Mouse (Mus musculus) forebrain, embryonic 13.5 days (tissue): ENCODE measurements around the gene Ergic3. TPM values are rescaled to one million over a fixed set of nuclear protein-coding genes. Genes with fewer than 3 reads are reported as not detected.

ENCODE experiments used
- ATAC-seq: fragments of 200-750 bp; cut with Nextera tagmentation; 2 replicates; pipeline ENCODE4 v1.8.0; 2017
- H3K27ac ChIP-seq: fragments of 300-500 bp; sonication (generic); 2 replicates; pipeline ENCODE4 v1.5.1; 2015; ENCODE audit warnings: inconsistent platforms, mild to moderate bottlenecking, moderate library complexity
- H3K27me3 ChIP-seq: fragments of 300-500 bp; sonication (generic); 2 replicates; pipeline ENCODE4 v1.6.1; 2015; ENCODE audit warnings: mild to moderate bottlenecking, inconsistent platforms
- H3K36me3 ChIP-seq: fragments of 300-500 bp; sonication (generic); 2 replicates; pipeline ENCODE4 v1.6.1; 2015; ENCODE audit warnings: mild to moderate bottlenecking, inconsistent platforms; ENCODE audit not compliant: poor library complexity, severe bottlenecking
- H3K4me1 ChIP-seq: fragments of 300-500 bp; sonication (generic); 2 replicates; pipeline ENCODE4 v1.6.1; 2015; ENCODE audit warnings: inconsistent platforms
- H3K4me2 ChIP-seq: fragments of 300-500 bp; sonication (generic); 2 replicates; pipeline ENCODE4 v1.6.1; 2015; ENCODE audit warnings: inconsistent platforms, mild to moderate bottlenecking, moderate library complexity
- H3K4me3 ChIP-seq: fragments of 300-500 bp; sonication (generic); 2 replicates; pipeline ENCODE4 v1.5.1; 2015; ENCODE audit warnings: mild to moderate bottlenecking, inconsistent platforms
- H3K9ac ChIP-seq: fragments of 300-500 bp; sonication (generic); 2 replicates; pipeline ENCODE4 v1.6.1; 2015; ENCODE audit warnings: mild to moderate bottlenecking, inconsistent platforms
- H3K9me3 ChIP-seq: fragments of 300-500 bp; sonication (generic); replicated peaks from 2 replicates; pipeline ENCODE4 v1.6.1; 2016; ENCODE audit warnings: inconsistent platforms
- WGBS: fragments of 180-500 bp; shearing (Covaris S2); methylation state at CpG from one replicate; pipeline ENCODE4 v1.1.7; 2015; 5-methylcytosine and 5-hydroxymethylcytosine counted together
- polyA plus RNA-seq: library from polyadenylated mRNA; unstranded; fragments of >200 nt; fragmentation: Nextera tagmentation; extraction: Ambion mirVana; gene quantifications from 2 replicates; pipeline ENCODE4 v1.2.1, GENCODE M21; 2015

Ergic3 gene
- polyA plus RNA-seq, result 264 and 293 TPM in 2 replicates

DNA sequence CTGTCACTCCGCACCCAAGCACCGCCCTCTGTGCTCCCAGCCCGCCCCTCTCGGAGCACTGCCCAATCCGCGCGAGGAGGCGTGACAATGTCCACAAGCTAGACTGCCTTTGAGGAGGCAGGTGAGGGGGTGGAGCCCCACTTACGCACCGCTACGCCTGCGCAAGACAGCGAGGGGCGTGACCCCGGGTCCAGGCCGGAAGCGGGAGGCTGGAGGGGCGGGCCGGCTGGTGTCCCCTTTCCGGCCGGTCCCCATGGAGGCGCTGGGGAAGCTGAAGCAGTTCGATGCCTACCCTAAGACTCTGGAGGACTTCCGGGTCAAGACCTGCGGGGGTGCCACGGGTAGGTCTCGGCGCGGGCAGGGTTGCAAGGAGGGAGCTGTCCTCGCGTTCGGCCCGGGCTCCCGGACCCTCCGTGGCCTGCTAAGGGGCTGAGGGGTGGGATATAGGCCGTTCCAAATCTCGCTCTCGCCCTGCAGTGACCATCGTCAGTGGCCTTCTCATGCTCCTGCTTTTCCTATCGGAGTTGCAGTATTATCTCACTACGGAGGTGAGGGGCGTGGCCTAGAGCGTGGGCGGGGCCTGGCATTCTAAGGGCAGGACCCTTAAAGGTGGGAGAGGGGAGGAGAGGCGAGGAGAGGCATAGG, at the start of gene Ergic3, which contains the start of gene 6430550D23Rik:
Gene Ergic3 (plus strand): TSS at position 158 of the 645 bp plus-strand sequence.
Gene 6430550D23Rik (minus strand): TSS at position 90 of the 645 bp plus-strand sequence.
- Histone ChIP-seq H3K27ac (peak within 1 kb of the TSS; percentile 55), H3K4me3 (peak within 1 kb of the TSS; percentile 64), H3K9ac (peak within 1 kb of the TSS; percentile 79), H3K27me3 (no peaks in the 10 kb centered on the region), H3K9me3 (no peaks in the 10 kb centered on the region), H3K36me3 (peaks cover 38% of the 10 kb centered on the region), H3K4me1 (peaks cover 10% of the 10 kb centered on the region), H3K4me2 (peak within 1 kb of the TSS; percentile 77)
- under 1% methylated on average over 39 of the region's 45 CpGs for WGBS
- peak; percentile 99 for ATAC-seq

DNA sequence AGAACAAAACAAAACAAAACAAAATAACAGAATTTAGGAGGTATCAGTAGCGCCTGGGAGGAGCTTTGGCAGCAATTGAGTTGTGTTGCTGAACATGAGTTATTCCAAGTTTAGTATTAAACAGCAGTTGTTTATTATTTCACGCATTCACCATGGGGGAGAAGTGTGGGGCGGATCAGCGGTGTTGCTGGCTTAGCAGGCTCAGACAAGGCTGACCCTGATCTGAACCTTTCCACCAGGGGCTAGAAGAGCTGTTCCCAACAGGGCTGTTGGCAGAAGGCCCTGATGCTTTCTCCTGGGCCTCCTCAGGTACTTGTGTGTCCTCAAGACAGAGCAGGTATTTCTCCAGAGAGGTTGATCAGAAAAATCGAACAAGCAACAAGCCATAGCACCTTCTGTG, 47.9 kb upstream of the Ergic3 start:
- WGBS, result 93% methylated on average over 5 of the region's 5 CpGs
- Histone ChIP-seq H3K27ac (no peak overlapping the region), H3K9me3 (no peaks in the 10 kb centered on the region), H3K4me2 (no peak overlapping the region), H3K4me3 (no peak overlapping the region), H3K27me3 (no peaks in the 10 kb centered on the region), H3K36me3 (peaks cover 32% of the 10 kb centered on the region), H3K9ac (no peak overlapping the region), H3K4me1 (peaks cover 13% of the 10 kb centered on the region)
- no peak for ATAC-seq

- no peak overlapping the region for H3K9ac ChIP-seq
- H3K4me3 ChIP-seq, result no peak overlapping the region
- no peaks in the 10 kb centered on the region for H3K9me3 ChIP-seq
- no peak overlapping the region for H3K4me2 ChIP-seq
- H3K27me3 ChIP-seq, result no peaks in the 10 kb centered on the region
- peaks cover 13% of the 10 kb centered on the region for H3K4me1 ChIP-seq
- peaks cover 50% of the 10 kb centered on the region for H3K36me3 ChIP-seq
- no peak overlapping the region for H3K27ac ChIP-seq
- no peak for ATAC-seq
- WGBS, result 80% methylated on average over 10 of the region's 10 CpGs
Observed at GRCm38 (mm10) chr2:155961862-155962261, 46.0 kb upstream of the Ergic3 start.

- Histone ChIP-seq H3K9me3 (no peaks in the 10 kb centered on the region), H3K27me3 (no peaks in the 10 kb centered on the region), H3K4me3 (no peak overlapping the region), H3K4me1 (peaks cover 3% of the 10 kb centered on the region; the same call in 1 of the 2 replicates), H3K4me2 (no peak overlapping the region), H3K36me3 (peaks cover 61% of the 10 kb centered on the region), H3K9ac (no peak overlapping the region), H3K27ac (no peak overlapping the region)
- WGBS, result 47% methylated on average over 1 of the region's 1 CpGs
- ATAC-seq, result no peak
Observed at GRCm38 (mm10) chr2:155962991-155963390, 44.9 kb upstream of the Ergic3 start.

DNA sequence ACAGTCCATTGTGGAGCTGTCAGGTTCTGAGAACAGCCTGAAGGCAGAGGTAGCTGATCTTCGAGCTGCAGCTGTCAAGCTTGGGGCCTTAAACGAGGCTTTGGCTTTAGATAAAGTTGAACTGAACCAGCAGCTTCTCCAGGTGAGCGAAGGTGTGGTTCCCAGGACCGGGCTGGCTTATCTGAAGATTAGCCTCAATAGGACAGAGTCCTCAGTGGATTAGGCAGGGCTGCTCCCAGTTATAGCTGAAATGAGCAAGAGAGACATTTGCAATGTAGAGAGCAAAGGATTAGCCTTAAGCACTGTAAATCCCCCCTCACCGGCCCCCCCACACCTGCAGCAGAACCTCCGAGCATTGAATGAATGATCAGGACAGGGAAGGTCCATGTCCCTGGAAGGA, 34.5 kb upstream of the Ergic3 start:
- Histone ChIP-seq H3K9ac (no peak overlapping the region), H3K36me3 (peaks cover 94% of the 10 kb centered on the region), H3K4me2 (no peak overlapping the region), H3K4me1 (no peaks in the 10 kb centered on the region), H3K27ac (no peak overlapping the region), H3K4me3 (no peak overlapping the region), H3K27me3 (no peaks in the 10 kb centered on the region), H3K9me3 (no peaks in the 10 kb centered on the region)
- WGBS, result 87% methylated on average over 6 of the region's 6 CpGs
- ATAC-seq, result no peak

DNA sequence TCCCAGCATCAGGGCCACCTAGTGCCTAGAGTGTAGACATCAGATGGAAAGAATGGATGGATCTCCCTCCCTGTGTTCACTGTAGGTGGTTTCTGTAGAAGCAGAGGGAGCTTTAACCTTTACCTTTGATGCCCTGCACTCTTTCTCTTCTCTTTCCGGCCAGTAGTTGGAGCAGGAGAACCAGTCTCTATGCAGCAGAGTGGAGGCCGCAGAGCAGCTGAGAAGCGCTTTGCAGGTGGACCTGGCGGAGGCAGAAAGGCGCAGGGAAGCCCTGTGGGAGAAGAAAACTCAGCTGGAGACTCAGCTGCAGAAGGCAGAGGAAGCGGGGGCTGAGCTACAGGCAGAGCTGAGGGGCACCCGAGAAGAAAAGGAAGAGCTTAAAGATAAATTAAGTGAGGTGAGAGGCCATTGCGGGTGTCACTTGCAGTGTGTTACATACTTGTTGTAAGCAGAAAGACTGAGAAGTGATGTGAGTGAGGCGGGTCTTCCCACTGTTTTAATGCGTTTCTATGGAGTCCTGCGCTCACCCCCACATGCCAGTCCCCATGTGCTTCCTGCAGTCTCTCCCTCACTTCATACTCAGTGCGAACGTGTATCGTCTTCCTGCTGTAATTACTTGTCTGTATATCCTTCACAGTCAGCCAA, 33.6 kb upstream of the Ergic3 start:
- no peaks in the 10 kb centered on the region for H3K4me1 ChIP-seq
- no peak overlapping the region for H3K4me2 ChIP-seq
- WGBS, result 81% methylated on average over 14 of the region's 14 CpGs
- H3K27me3 ChIP-seq, result no peaks in the 10 kb centered on the region
- H3K9ac ChIP-seq, result no peak overlapping the region
- no peaks in the 10 kb centered on the region for H3K9me3 ChIP-seq
- no peak overlapping the region for H3K4me3 ChIP-seq
- no peak for ATAC-seq
- peaks cover 94% of the 10 kb centered on the region for H3K36me3 ChIP-seq
- no peak overlapping the region for H3K27ac ChIP-seq

DNA sequence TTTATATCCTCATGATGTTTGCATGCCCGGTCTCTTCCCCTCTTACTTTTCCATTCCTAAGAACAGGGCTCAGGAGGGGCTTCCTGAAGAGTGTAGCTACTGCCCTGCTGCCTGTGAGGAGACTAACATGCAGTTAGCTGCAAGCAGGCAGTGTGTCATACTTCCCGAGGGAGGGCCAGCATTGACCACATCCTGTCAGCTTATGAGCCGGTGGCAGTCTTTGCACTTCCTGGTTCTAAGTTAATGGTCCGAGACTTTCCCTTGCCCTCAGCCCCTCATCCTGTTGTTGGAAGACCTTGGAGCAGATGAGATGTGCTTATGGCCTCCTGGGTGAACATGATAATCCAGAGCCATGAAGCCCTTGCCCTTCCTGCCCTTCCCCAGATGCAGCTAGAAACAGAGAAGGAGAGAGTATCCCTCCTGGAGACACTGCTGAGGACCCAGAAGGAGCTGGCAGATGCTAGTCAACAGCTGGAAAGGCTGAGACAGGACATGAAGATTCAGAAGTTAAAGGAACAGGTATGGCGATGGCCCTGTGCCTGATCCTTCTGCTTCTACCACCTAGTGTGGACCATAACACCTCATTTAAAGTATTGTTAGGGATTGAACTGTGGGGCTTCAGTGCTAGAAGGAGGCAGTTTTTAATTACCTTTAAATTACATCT, 28.4 kb upstream of the Ergic3 start:
- no peaks in the 10 kb centered on the region for H3K4me1 ChIP-seq
- H3K4me3 ChIP-seq, result no peak overlapping the region
- no peaks in the 10 kb centered on the region for H3K27me3 ChIP-seq
- no peak overlapping the region for H3K4me2 ChIP-seq
- WGBS, result 89% methylated on average over 5 of the region's 5 CpGs
- H3K27ac ChIP-seq, result no peak overlapping the region
- peaks cover 96% of the 10 kb centered on the region for H3K36me3 ChIP-seq
- no peak for ATAC-seq
- H3K9ac ChIP-seq, result no peak overlapping the region
- no peaks in the 10 kb centered on the region for H3K9me3 ChIP-seq

GRCm38 (mm10) chr2:155985776-155986175, 22.1 kb upstream of the Ergic3 start:
- H3K4me1 ChIP-seq, result no peaks in the 10 kb centered on the region
- ATAC-seq, result no peak
- H3K9me3 ChIP-seq, result no peaks in the 10 kb centered on the region
- H3K36me3 ChIP-seq, result peaks cover 100% of the 10 kb centered on the region
- H3K4me2 ChIP-seq, result no peak overlapping the region
- no peaks in the 10 kb centered on the region for H3K27me3 ChIP-seq
- H3K9ac ChIP-seq, result no peak overlapping the region
- 91% methylated on average over 7 of the region's 7 CpGs for WGBS
- H3K4me3 ChIP-seq, result no peak overlapping the region
- H3K27ac ChIP-seq, result no peak overlapping the region

DNA sequence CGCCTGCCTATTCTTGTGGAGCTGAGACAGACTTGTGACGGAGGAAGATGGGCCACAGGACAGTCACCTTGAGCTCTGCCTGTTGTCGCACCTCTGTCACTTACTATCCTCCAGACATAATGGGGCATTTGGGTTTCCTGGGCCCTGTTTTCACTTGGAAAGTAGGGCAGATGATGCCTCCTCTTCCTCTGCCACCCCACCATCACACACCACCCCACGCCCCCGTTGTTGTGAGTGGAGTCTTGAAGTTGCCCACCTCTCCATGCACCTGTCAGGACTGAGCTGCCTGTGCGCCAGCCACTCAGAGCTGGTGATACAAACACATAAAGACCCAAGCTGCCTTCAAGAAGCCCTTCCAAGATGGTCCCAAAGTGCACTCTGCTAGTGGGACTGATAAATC, 20.7 kb upstream of the Ergic3 start:
- Histone ChIP-seq H3K27me3 (no peaks in the 10 kb centered on the region), H3K4me2 (no peak overlapping the region), H3K36me3 (peaks cover 100% of the 10 kb centered on the region), H3K27ac (no peak overlapping the region), H3K9me3 (no peaks in the 10 kb centered on the region), H3K9ac (no peak overlapping the region), H3K4me1 (no peaks in the 10 kb centered on the region), H3K4me3 (no peak overlapping the region)
- no peak for ATAC-seq
- 100% methylated on average over 6 of the region's 6 CpGs for WGBS

DNA sequence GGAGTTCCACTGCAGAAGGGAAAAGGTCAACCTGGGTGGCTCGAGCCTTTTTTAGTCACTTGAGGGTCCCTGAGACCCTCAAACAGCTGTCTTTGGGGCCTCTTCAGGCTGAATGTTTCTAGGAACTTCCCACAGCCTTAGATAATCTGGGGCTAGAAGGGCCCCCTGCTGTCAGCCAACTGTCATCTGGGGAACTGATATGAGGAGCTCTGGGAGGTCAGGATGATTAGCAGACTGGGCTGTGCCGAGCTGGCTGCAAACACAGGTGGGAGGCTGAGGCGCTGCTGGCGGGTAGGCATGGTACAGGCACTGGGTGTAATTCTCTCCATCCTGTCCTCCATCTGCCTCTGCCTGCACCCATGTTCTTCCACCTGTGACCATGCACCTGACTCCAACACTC, 18.8 kb upstream of the Ergic3 start:
- Histone ChIP-seq H3K27ac (no peak overlapping the region), H3K36me3 (peaks cover 100% of the 10 kb centered on the region), H3K9me3 (no peaks in the 10 kb centered on the region), H3K27me3 (no peaks in the 10 kb centered on the region), H3K4me3 (no peak overlapping the region), H3K4me1 (no peaks in the 10 kb centered on the region), H3K4me2 (no peak overlapping the region), H3K9ac (no peak overlapping the region)
- WGBS, result 73% methylated on average over 4 of the region's 4 CpGs
- ATAC-seq, result no peak

GRCm38 (mm10) chr2:155991151-155991550, 16.7 kb upstream of the Ergic3 start:
- Histone ChIP-seq H3K36me3 (peaks cover 100% of the 10 kb centered on the region), H3K4me1 (no peaks in the 10 kb centered on the region)
- no peak for ATAC-seq

GRCm38 (mm10) chr2:155991863-155992321, 16.0 kb upstream of the Ergic3 start:
- Histone ChIP-seq H3K4me1 (no peaks in the 10 kb centered on the region), H3K4me3 (no peak overlapping the region), H3K4me2 (no peak overlapping the region), H3K9ac (no peak overlapping the region), H3K27me3 (no peaks in the 10 kb centered on the region), H3K9me3 (no peaks in the 10 kb centered on the region), H3K27ac (no peak overlapping the region), H3K36me3 (peaks cover 100% of the 10 kb centered on the region)
- ATAC-seq, result no peak
- 81% methylated on average over 14 of the region's 14 CpGs for WGBS

More at GRCm38 (mm10) chr2:155991151-155991550, 16.7 kb upstream of the Ergic3 start:
- H3K27me3 ChIP-seq, result no peaks in the 10 kb centered on the region
- WGBS, result 91% methylated on average over 10 of the region's 10 CpGs
- H3K4me2 ChIP-seq, result no peak overlapping the region
- H3K4me3 ChIP-seq, result no peak overlapping the region
- H3K27ac ChIP-seq, result no peak overlapping the region
- no peak overlapping the region for H3K9ac ChIP-seq
- no peaks in the 10 kb centered on the region for H3K9me3 ChIP-seq
